Mouse (Mus musculus) brain, embryonic 14.5 days (tissue): ENCODE results near the gene Ttll11.

ENCODE experiments used
- CTCF ChIP-seq: fragments of 200-500 bp; IDR thresholded peaks from 2 replicates; pipeline ENCODE4 v1.5.1; 2012; ENCODE audit warnings: inconsistent platforms, mild to moderate bottlenecking, moderate library complexity, borderline replicate concordance; ENCODE audit not compliant: insufficient read depth, insufficient read length; ENCODE audit errors: extremely low read depth
- POLR2A ChIP-seq: fragments of 200-500 bp; IDR thresholded peaks from 2 replicates; pipeline ENCODE4 v1.6.1; 2012; ENCODE audit warnings: mild to moderate bottlenecking, inconsistent platforms, borderline replicate concordance; ENCODE audit not compliant: poor library complexity, insufficient read depth, insufficient read length, severe bottlenecking; ENCODE audit errors: extremely low read depth

GRCm38 (mm10) chr2:35863284-35863683 is 116.4 kb downstream of the Ttll11 start:
- TF ChIP-seq POLR2A (no peak), CTCF (no peak)
